Mouse (Mus musculus): ENCODE results near the gene Slc36a1. TPM values are rescaled to one million over a fixed set of nuclear protein-coding genes. Genes with fewer than 3 reads are reported as not detected.

Slc36a1 gene
- polyA plus RNA-seq, 1 experiment from 2014 or later = 17.5 TPM

GRCm38 (mm10) chr11:55262000-55262399 lies 57.9 kb downstream of the Slc36a1 start:
- POLR2A ChIA-PET = interaction anchor here (0.5 kb wide), 1 partner anchor 257 kb away, joined by 4 read pairs; no protein-coding TSS in a partner anchor

GRCm38 (mm10) chr11:55264318-55264717 lies 60.2 kb downstream of the Slc36a1 start:
- ATAC-seq = no peak
- POLR2A ChIA-PET = no interaction called here
- in situ Hi-C loops (cut with MboI; ENCODE audit: low pct_unique_long_range_greater_than_20kb) = no loop called here

More at GRCm38 (mm10) chr11:55262000-55262399, 57.9 kb downstream of the Slc36a1 start:
- no peak for TF ChIP-seq CTCF (IDR thresholded peaks at IDR 0.05)
- H3K27me3 ChIP-seq = no peaks in the 10 kb centered on the region
- DNase-seq (ENCODE audit: low read depth, low spot score) (no peak), ATAC-seq (no peak)
- CTCF ChIA-PET = no interaction called here
- in situ Hi-C loops (cut with MboI; ENCODE audit: low pct_unique_long_range_greater_than_20kb) = no loop called here

GRCm38 (mm10) chr11:55265647-55266046 lies 61.5 kb downstream of the Slc36a1 start:
- no peak for DNase-seq (ENCODE audit: low read depth, low spot score)
- CTCF ChIA-PET = no interaction called here

More at GRCm38 (mm10) chr11:55264318-55264717, 60.2 kb downstream of the Slc36a1 start:
- CTCF ChIA-PET = no interaction called here
- TF ChIP-seq CTCF (IDR thresholded peaks at IDR 0.05) = no peak
- no peak for DNase-seq (ENCODE audit: low read depth, low spot score)
- no peaks in the 10 kb centered on the region for H3K27me3 ChIP-seq

GRCm38 (mm10) chr11:55268580-55268979 lies 64.4 kb downstream of the Slc36a1 start:
- in situ Hi-C loops (cut with MboI; ENCODE audit: low pct_unique_long_range_greater_than_20kb) = no loop called here
- ChIA-PET CTCF (interaction anchor here (1.3 to 1.5 kb wide), 2 partner anchors 16 to 118 kb away, joined by 3 read pairs; no protein-coding TSS in a partner anchor), POLR2A (interaction anchor here (0.6 kb wide), 1 partner anchor 8 kb away, joined by 6 read pairs; no protein-coding TSS in a partner anchor)
- no peak for TF ChIP-seq CTCF (IDR thresholded peaks at IDR 0.05)
- no peak for DNase-seq (ENCODE audit: low read depth, low spot score)
- no peaks in the 10 kb centered on the region for H3K27me3 ChIP-seq
- no peak for ATAC-seq

More at GRCm38 (mm10) chr11:55265647-55266046, 61.5 kb downstream of the Slc36a1 start:
- no peak for TF ChIP-seq CTCF (IDR thresholded peaks at IDR 0.05)
- ATAC-seq = no peak
- in situ Hi-C loops (cut with MboI; ENCODE audit: low pct_unique_long_range_greater_than_20kb) = no loop called here
- no peaks in the 10 kb centered on the region for H3K27me3 ChIP-seq
- POLR2A ChIA-PET = no interaction called here

- H3K27me3 ChIP-seq = no peaks in the 10 kb centered on the region
- DNase-seq (ENCODE audit: low read depth, low spot score) = peak; percentile 24
- no peak for TF ChIP-seq CTCF (IDR thresholded peaks at IDR 0.05)
- ChIA-PET CTCF (interaction anchor here (0.8 to 1.0 kb wide), 4 partner anchors 11 to 106 kb away, joined by 3 read pairs; partner anchors contain the start of gene Slc36a1), POLR2A (no interaction called here)
- ATAC-seq = peak; percentile 54
- in situ Hi-C loops (cut with MboI; ENCODE audit: low pct_unique_long_range_greater_than_20kb) = no loop called here
Measured at GRCm38 (mm10) chr11:55274756-55275155, 70.6 kb downstream of the Slc36a1 start.

Other genes starting within 250 kb of the Slc36a1 start
- gene Tnip1, start 241.4 kb upstream of the Slc36a1 start, polyA plus RNA-seq (2021) = 53.2 TPM
- 333 TPM for gene Anxa6, start 170.9 kb upstream of the Slc36a1 start, polyA plus RNA-seq (2021)
- gene Ccdc69, start 126.2 kb upstream of the Slc36a1 start, polyA plus RNA-seq (2021) = not detected
- gene Gm2a, start 106.2 kb upstream of the Slc36a1 start, polyA plus RNA-seq (2021) = 51.9 TPM
- not detected for gene Slc36a3, start 52.6 kb upstream of the Slc36a1 start, polyA plus RNA-seq (2021)
- 0.12 TPM for gene Slc36a2, start 19.3 kb upstream of the Slc36a1 start, polyA plus RNA-seq (2021)
- gene Fat2, start 132.2 kb downstream of the Slc36a1 start, polyA plus RNA-seq (2021) = 4.2 TPM
- 789 TPM for gene Sparc, start 218.8 kb downstream of the Slc36a1 start, polyA plus RNA-seq (2021)